Mouse (Mus musculus) E14TG2a.4 (cell line): Measurements from ENCODE around the gene Tmem260.

Experiments
- CTCF ChIP-seq: conservative IDR thresholded peaks from 2 replicates; pipeline ENCODE4 v1.5.1; 2014; ENCODE audit warnings: low read length
- NANOG ChIP-seq: IDR thresholded peaks from 2 replicates; pipeline ENCODE4 v1.6.1; 2014; ENCODE audit warnings: borderline replicate concordance, low read length, mixed read lengths
- POU5F1 ChIP-seq: IDR thresholded peaks from 2 replicates; pipeline ENCODE4 v1.6.1; 2014; ENCODE audit warnings: low read length, borderline replicate concordance

DNA sequence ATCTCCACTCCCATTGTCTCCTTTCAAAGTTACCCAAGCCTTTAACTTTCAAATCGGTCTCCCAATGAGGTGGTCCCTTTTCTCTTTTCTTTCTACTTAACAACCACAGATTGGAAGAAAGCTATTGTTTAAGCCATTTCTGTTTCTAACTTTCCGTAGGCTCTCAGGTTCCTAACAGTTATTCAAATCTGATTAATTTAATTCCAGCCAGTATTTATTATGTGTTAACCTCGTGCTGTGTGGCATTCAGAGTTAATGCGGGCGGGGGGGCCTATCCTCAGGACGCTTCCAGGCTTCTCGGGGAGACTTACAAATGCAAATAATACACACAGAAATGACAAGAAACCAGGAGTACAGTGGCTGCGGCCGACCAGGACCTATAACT lies 58.6 kb downstream of the Tmem260 start:
- TF ChIP-seq CTCF (no peak), NANOG (peak; percentile 24; the same call in 1 of the 2 replicates), POU5F1 (no peak)
